Mouse (Mus musculus) B cell, adult 2 months (primary cell): ENCODE measurements around the gene Cxcl13.
"Not testable (repeated sequence)": the region's sequence is repeated elsewhere in the genome, so short reads cannot be mapped to it uniquely, and the experiment has no call there.

Source experiments
- DNase-seq, 2 experiments: peaks; one replicate each; pipeline ENCODE4 v3.0.0; 2022

The Cxcl13 gene

GRCm38 (mm10) chr5:95956651-95957050 lies at the start of gene Cxcl13:
Gene Cxcl13, plus strand, starts transcription at chr5:95956951.
- no peak for DNase-seq

- DNase-seq, result no peak
Observed at GRCm38 (mm10) chr5:95911006-95911405, 45.7 kb upstream of the Cxcl13 start.

DNA sequence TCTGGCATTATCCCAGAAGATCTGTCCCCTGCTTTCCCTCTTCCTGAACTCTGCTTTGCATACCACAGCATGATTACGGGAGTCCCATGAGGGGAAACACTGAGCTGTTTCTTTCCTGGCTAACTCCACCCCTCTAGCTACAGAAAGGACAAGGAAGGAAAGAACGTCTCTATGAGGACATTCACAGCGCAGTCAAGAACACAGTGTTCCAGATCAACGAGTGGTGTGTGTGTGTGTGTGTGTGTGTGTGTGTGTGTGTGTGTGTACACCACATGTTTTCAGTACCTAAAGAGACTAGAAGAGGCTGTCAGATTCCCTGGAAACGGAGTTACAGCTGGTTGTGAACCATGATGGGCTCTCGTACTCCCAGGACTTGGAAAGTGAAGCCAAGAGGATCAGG lies 38.3 kb upstream of the Cxcl13 start:
- DNase-seq, result no peak

DNA sequence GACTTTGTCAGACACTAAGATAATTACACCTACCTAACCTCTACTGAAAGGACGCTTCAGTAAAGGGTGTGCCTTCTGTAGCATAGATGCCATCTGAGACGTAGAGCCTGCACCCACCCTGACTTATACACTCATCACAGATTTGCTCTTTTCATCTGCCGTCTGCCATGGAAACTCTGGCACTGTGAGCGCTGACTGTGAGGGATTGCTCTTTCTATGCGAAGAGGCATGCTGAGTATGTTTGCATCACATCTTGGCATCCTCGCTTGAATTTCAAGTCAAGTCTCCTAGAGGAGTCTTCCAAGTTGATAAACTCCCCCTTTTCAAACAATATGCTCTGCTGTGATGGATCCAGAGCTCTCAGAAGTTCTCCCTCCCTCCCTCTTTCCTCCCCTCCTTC lies 32.7 kb upstream of the Cxcl13 start:
- DNase-seq, result no peak

GRCm38 (mm10) chr5:95925204-95925930 lies 31.4 kb upstream of the Cxcl13 start:
- DNase-seq, result no peak

DNA sequence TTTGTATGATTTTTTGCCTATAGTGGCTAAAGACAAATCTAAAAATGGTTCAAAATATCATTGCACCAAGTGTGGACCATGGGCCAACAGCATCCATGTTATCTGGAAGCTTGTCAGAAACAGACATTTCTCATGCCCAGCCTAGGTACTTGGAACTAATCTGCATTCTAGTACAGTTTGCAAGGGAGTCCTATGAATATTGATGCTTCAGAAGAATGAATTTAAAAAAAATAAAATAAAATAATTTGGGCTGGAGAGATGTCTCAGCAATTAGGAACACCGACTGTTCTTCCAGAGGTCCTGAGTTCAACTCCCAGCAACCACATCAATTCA lies 30.9 kb upstream of the Cxcl13 start:
- no peak for DNase-seq

DNA sequence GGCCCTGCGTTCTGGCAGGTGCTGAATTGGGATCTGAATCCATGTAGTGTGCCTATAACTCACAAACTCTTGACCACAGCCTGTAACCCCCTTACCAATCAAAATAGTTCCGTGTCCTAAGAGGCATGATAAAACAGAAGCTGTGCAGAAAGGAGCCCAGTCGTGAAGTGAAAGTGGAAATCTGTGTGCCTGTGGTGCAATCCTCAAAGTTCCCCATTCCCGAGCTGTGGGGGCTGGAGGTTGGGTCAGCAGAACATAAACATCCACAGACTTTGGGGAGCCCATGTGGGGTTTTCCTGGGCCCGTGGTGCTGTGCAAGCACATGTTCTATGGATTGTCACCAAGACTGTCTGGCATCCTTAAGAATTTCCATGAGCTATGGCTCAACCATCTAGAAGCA lies 21.7 kb upstream of the Cxcl13 start:
- no peak for DNase-seq

- DNase-seq, result no peak
Observed at GRCm38 (mm10) chr5:95936068-95936467, 20.7 kb upstream of the Cxcl13 start.

- DNase-seq, result no peak
Observed at GRCm38 (mm10) chr5:95937129-95937528, 19.6 kb upstream of the Cxcl13 start.

GRCm38 (mm10) chr5:95938044-95938625 lies 18.6 kb upstream of the Cxcl13 start:
- DNase-seq, result no peak

- DNase-seq, result no peak
Observed at GRCm38 (mm10) chr5:95940682-95941221, 16.0 kb upstream of the Cxcl13 start.

DNA sequence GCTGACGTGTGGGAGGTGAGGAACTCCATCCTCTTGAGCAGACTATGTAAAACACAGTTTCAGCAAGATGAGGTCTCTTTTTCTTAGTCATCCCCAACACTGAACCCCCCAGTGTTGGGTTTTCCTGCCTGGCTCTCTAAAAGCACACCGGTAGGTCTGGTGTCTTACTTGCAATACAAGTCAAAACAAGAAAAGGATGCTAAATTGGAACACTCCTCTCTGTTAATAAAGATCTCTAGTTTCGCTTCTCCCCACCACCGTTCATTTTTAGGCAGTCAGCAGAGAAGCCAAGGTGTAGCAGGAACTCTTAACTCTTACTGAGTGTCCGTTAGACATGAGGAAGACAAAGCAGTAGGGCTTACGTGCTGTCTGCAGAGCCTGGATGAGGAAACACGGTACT lies 15.2 kb upstream of the Cxcl13 start:
- no peak for DNase-seq

DNA sequence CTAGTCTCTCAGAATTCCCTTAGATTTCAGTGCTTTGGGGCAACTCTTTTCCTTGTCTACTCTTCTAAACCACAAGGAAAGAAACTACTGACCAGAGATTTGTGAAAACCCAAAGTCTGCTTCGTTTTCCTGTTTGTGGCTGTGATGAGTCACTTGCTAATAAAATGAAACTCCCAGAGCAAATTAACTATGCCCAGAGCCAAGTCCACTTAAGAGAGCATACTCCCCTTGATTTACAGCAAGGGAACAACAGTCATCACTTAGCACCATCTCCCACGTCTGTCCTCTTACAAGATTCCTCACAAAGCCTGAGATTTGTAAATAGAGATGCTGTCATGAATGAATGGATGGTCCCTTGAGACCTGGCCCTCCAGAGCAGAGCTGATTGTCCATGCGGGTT lies 11.6 kb upstream of the Cxcl13 start:
- no peak for DNase-seq

GRCm38 (mm10) chr5:95946344-95946743 lies 10.4 kb upstream of the Cxcl13 start:
- no peak for DNase-seq

DNA sequence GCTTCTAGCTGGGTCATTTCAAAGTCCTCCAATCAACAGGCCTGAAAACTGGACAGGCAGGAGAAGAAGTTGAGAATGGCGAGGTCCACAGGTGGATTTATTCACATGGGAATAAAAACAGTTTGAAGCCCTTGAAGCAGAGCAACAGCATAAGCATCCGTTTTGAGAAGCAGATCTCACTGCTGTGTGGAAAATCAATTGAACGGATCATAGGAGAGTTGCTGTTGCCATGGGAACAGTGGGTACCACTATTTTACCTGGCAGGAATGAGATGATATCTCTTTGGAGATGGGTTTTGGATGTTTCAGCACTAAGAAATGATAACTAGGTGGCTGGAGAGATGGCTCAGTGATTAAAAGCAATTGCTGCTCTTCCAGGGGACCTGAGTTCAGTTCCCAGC lies 8.1 kb upstream of the Cxcl13 start:
- no peak for DNase-seq

DNA sequence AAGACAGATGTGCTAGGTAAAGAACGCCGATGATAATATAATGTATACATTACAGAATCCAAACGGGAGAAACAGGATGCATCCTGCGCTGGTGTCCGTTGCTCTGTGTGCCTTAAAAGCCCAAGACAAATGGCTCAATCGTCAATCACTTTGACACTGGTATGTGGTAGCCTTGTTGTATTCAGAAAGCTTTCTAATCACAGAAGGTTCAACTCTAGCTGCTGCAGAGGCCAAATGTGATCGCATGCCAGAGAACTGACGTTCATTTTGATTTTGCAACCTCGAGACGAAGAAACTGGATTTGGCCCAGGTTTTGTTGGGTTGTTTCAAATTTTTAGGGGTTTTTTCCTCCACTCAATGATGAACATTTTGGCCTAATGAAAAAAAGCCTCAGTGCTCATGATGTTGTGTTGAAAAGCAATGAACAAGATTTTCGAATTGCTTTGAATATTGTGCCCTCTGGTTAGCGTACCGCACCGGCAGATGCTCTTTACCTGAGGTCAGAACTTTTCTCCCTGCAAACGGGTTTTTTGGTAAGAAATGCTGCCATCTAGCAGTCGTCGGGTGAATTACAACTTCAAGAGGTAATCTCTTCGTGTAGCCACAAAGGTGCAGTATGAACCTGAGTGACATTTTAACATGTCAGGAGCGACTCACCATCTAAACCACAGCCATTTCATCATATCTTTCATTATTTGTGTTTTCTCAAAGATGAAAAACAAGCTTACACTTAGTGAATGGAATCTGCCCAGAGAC lies 6.6 kb upstream of the Cxcl13 start:
- DNase-seq, result peak; percentile 35 to 40

DNA sequence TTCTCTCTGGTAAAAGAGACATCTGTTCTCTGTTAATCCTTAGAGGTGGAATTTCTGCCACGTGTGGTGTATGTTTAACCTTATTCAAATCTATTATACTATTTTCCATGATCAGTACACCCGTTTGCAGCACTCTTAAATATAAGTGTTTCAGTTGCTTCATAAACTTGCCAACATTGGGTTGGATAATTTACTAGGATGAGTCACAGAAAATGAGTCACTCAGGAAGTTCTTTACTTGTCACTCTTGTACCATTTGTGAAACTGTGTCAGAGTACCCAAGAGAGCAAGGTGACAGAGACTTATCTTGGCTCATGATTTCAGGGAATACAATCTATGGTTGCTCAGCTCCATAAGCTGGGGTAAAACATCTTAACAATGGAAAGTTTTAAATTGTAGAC lies 8.2 kb downstream of the Cxcl13 start:
- no peak for DNase-seq

DNA sequence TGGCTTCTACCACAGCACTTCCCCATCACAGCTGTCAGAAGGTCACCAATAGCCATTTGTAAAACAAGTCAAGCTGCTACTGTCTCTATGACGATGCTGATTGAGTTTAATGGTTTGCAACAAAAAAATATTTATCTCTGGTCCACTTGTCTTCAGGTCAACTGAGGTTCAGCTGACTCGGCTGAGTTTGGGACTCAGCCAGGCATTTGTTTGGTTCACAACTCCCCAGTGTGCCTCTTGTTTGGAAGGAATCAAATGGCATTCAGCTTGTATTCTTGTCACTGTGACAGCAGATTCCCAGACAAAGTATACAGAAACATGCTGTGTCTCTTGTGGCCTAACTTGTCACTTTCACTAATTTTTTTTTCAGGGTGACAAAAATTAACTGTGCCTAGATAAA lies 9.9 kb downstream of the Cxcl13 start:
- no peak for DNase-seq

GRCm38 (mm10) chr5:95970845-95971244 lies 14.1 kb downstream of the Cxcl13 start:
- DNase-seq, result peak; percentile 43 to 59

DNA sequence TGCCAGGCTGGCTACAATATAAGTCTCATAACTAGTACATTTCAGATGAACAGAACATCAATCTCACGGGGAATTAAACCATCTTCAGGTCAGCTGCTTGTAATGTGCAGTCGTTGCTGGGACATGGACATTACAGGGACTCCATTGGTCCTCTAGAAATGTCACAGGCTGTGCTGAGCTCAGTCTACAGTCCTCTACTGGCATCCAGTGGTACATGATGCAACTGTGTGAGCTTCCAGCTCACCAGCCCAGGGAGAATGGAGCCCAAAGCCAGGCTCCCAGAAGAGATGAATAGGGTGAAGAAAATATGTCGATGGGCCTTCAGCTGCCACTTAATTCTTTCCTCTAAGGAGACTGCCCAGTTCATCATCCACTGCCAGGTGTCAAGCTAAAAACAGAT lies 15.5 kb downstream of the Cxcl13 start:
- no peak for DNase-seq

DNA sequence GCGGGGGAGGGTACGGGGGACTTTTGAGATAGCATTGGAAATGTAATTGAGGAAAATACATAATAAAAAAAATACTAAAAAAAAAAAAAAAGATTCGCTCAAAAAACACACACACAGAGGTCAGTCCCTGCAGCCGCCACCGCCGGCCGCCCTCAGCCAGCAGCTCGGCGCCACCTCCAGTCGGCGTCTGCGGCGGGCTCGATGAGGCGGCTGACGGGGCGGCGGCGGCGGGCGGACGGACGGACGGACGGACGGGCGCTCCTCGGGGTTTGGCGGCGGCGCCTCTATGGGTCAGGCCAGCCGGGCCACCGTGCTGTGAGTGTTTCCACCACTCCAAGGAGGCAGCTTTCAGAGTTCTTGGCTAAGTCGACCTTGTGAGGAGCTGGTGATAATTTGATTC lies 17.1 kb downstream of the Cxcl13 start:
- DNase-seq, result not testable (repeated sequence)

DNA sequence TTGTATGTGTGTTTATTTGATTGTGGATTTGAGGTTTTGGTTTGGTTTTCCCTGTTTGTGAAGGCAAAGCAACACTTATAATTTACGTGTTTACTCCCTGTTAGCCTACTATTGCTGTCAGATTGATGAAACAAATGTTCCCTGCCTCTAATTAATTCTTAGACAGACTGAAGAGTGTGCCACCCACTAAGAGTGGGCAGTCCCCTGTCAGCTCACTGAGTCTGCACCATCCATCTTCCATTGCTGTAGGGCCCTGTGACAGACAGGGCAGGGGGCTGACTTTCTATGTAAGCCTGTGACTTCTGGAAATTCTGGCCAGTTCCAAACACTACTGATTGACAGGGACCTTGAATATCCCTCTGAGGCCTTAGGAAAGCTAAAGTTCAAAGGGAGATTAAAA lies 19.5 kb downstream of the Cxcl13 start:
- no peak for DNase-seq

- DNase-seq, result no peak
Observed at GRCm38 (mm10) chr5:95983797-95984486, 27.2 kb downstream of the Cxcl13 start.
